Mouse (Mus musculus): Measurements from ENCODE around the gene Ubxn11. TPM values are rescaled to one million over a fixed set of nuclear protein-coding genes. Genes with fewer than 3 reads are reported as not detected.

Gene Ubxn11
- polyA plus RNA-seq, 2 experiments, result 1.4 to 2.0 TPM

DNA sequence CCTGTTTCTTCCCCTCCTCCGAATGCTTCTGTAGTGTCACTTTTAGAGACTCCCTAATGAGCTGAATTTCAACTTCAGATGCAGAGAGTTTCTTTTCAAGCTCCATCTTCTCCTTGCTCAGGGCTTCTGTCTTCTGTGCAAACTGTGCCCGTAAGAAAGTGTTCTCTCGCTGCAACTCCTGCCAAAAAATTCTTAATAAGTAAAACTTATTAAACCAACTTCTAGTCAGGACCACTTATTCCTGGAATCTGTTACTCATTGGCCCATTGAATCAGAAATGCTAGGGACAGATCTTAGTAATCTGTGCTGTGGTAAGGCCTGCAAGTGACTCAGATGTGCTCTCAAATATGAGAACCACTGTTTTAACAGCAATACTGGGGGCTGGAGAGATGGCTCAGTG, 49.7 kb downstream of the Ubxn11 start:
- no peak for DNase-seq (ENCODE audit: low read depth in 3 of 3, low spot score in 3 of 3)
- H3K4me2 ChIP-seq (ENCODE audit: low read depth), result no peak overlapping the region
- no peak overlapping the region for H3K27ac ChIP-seq
- peaks cover 31% of the 10 kb centered on the region for H3K36me3 ChIP-seq (replicated peaks; ENCODE audit: control insufficient read depth, insufficient read depth, low read depth)
- TF ChIP-seq CTCF (IDR thresholded peaks at IDR 0.05; ENCODE audit: low read depth) (no peak), EP300 (IDR thresholded peaks at IDR 0.05; ENCODE audit: low read depth) (no peak)
- H3K9ac ChIP-seq (replicated peaks), result no peak overlapping the region
- H3K4me3 ChIP-seq (ENCODE audit: insufficient read depth in 1 of 2, low read depth in 2 of 2, low read length in 2 of 2), result no peak overlapping the region
- no peak for ATAC-seq (ENCODE audit: insufficient read depth)
- H3K4me1 ChIP-seq (replicated peaks; ENCODE audit: control insufficient read depth in 2 of 2, insufficient read depth in 2 of 2, low read length in 1 of 2), result no peaks in the 10 kb centered on the region
- WGBS (ENCODE audit: insufficient replicate concordance), result 78% methylated on average over 3 of the region's 3 CpGs
- H3K9me3 ChIP-seq (ENCODE audit: control insufficient read depth, low read length), result no peaks in the 10 kb centered on the region
- no peaks in the 10 kb centered on the region for H3K27me3 ChIP-seq (ENCODE audit: control insufficient read depth, insufficient read depth, low read length)

- H3K4me3 ChIP-seq (ENCODE audit: insufficient read depth in 1 of 2, low read depth in 2 of 2, low read length in 2 of 2), result no peak overlapping the region
- no peak overlapping the region for H3K27ac ChIP-seq
- TF ChIP-seq CTCF (IDR thresholded peaks at IDR 0.05; ENCODE audit: low read depth), result no peak
- no peak for TF ChIP-seq EP300 (IDR thresholded peaks at IDR 0.05; ENCODE audit: low read depth)
- H3K4me1 ChIP-seq (replicated peaks; ENCODE audit: control insufficient read depth in 2 of 2, insufficient read depth in 2 of 2, low read length in 1 of 2), result no peaks in the 10 kb centered on the region
- H3K9ac ChIP-seq (replicated peaks), result no peak overlapping the region
- WGBS (ENCODE audit: insufficient replicate concordance), result 83% methylated on average over 3 of the region's 3 CpGs
- H3K4me2 ChIP-seq (ENCODE audit: low read depth), result no peak overlapping the region
- H3K9me3 ChIP-seq (ENCODE audit: control insufficient read depth, low read length), result no peaks in the 10 kb centered on the region
- peaks cover 26% of the 10 kb centered on the region for H3K36me3 ChIP-seq (replicated peaks; ENCODE audit: control insufficient read depth, insufficient read depth, low read depth)
- DNase-seq (ENCODE audit: low read depth in 3 of 3, low spot score in 3 of 3) (no peak), ATAC-seq (ENCODE audit: insufficient read depth) (no peak)
- no peaks in the 10 kb centered on the region for H3K27me3 ChIP-seq (ENCODE audit: control insufficient read depth, insufficient read depth, low read length)
Observed at GRCm38 (mm10) chr4:134153656-134154055, 51.3 kb downstream of the Ubxn11 start.

DNA sequence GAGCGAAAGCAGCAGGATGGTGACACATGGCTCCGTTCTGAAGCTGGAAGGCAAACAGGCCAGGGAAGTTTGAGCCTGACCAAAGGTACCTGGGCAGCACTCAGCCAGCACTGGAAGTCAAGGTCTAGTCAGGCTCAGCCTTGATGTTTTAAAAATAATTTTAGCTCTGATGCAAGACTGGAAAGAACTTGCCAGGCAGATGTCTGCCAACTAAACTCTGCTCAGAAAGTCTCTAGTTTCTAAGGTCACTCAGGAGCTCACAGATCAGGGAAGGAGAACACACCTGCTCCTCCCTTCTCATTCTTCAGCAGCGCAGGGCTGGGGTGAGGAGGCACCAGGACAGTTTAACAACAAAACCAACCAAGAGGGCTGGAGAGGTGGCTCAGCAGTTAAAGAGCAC, 52.0 kb downstream of the Ubxn11 start:
- no peak overlapping the region for H3K4me3 ChIP-seq (ENCODE audit: insufficient read depth in 1 of 2, low read depth in 2 of 2, low read length in 2 of 2)
- peaks cover 20% of the 10 kb centered on the region for H3K36me3 ChIP-seq (replicated peaks; ENCODE audit: control insufficient read depth, insufficient read depth, low read depth)
- no peak overlapping the region for H3K4me2 ChIP-seq (ENCODE audit: low read depth)
- H3K27ac ChIP-seq, result no peak overlapping the region
- WGBS (ENCODE audit: insufficient replicate concordance), result 85% methylated on average over 3 of the region's 3 CpGs
- H3K4me1 ChIP-seq (replicated peaks; ENCODE audit: control insufficient read depth in 2 of 2, insufficient read depth in 2 of 2, low read length in 1 of 2), result 0 out of 4 replicates have a peak, but pooled peaks cover 0 to 3% of the 10 kb centered on the region in 2 experiments
- H3K27me3 ChIP-seq (ENCODE audit: control insufficient read depth, insufficient read depth, low read length), result no peaks in the 10 kb centered on the region
- no peak for DNase-seq (ENCODE audit: low read depth in 3 of 3, low spot score in 3 of 3)
- H3K9ac ChIP-seq (replicated peaks), result no peak overlapping the region
- no peaks in the 10 kb centered on the region for H3K9me3 ChIP-seq (ENCODE audit: control insufficient read depth, low read length)
- no peak for ATAC-seq (ENCODE audit: insufficient read depth)
- TF ChIP-seq EP300 (IDR thresholded peaks at IDR 0.05; ENCODE audit: low read depth), result no peak

- no peak overlapping the region for H3K27ac ChIP-seq
- DNase-seq (ENCODE audit: low read depth in 3 of 3, low spot score in 3 of 3) (no peak), ATAC-seq (ENCODE audit: insufficient read depth) (no peak)
- H3K4me2 ChIP-seq (ENCODE audit: low read depth), result no peak overlapping the region
- H3K4me1 ChIP-seq (replicated peaks; ENCODE audit: control insufficient read depth in 2 of 2, insufficient read depth in 2 of 2, low read length in 1 of 2), result 0 out of 4 replicates have a peak, but pooled peaks cover 0 to 3% of the 10 kb centered on the region in 2 experiments
- no peak overlapping the region for H3K9ac ChIP-seq (replicated peaks)
- no peaks in the 10 kb centered on the region for H3K9me3 ChIP-seq (ENCODE audit: control insufficient read depth, low read length)
- TF ChIP-seq EP300 (IDR thresholded peaks at IDR 0.05; ENCODE audit: low read depth), result no peak
- no peak for TF ChIP-seq CTCF (IDR thresholded peaks at IDR 0.05; ENCODE audit: low read depth)
- H3K36me3 ChIP-seq (replicated peaks; ENCODE audit: control insufficient read depth, insufficient read depth, low read depth), result peaks cover 15% of the 10 kb centered on the region
- 82% methylated on average over 6 of the region's 6 CpGs for WGBS (ENCODE audit: insufficient replicate concordance)
- no peaks in the 10 kb centered on the region for H3K27me3 ChIP-seq (ENCODE audit: control insufficient read depth, insufficient read depth, low read length)
- H3K4me3 ChIP-seq (ENCODE audit: insufficient read depth in 1 of 2, low read depth in 2 of 2, low read length in 2 of 2), result no peak overlapping the region
Observed at GRCm38 (mm10) chr4:134155531-134155930, 53.2 kb downstream of the Ubxn11 start.

- 85% methylated on average over 10 of the region's 10 CpGs for WGBS (ENCODE audit: insufficient replicate concordance)
- Histone ChIP-seq H3K9ac (replicated peaks) (no peak overlapping the region), H3K4me2 (ENCODE audit: low read depth) (no peak overlapping the region), H3K4me1 (replicated peaks; ENCODE audit: control insufficient read depth in 2 of 2, insufficient read depth in 2 of 2, low read length in 1 of 2) (0 out of 4 replicates have a peak, but pooled peaks cover 0 to 3% of the 10 kb centered on the region in 2 experiments), H3K9me3 (ENCODE audit: control insufficient read depth, low read length) (no peaks in the 10 kb centered on the region), H3K36me3 (replicated peaks; ENCODE audit: control insufficient read depth, insufficient read depth, low read depth) (peaks cover 15% of the 10 kb centered on the region), H3K4me3 (ENCODE audit: insufficient read depth in 1 of 2, low read depth in 2 of 2, low read length in 2 of 2) (no peak overlapping the region), H3K27ac (no peak overlapping the region), H3K27me3 (ENCODE audit: control insufficient read depth, insufficient read depth, low read length) (no peaks in the 10 kb centered on the region)
- ATAC-seq (ENCODE audit: insufficient read depth) (no peak), DNase-seq (ENCODE audit: low read depth in 3 of 3, low spot score in 3 of 3) (no peak)
- TF ChIP-seq CTCF (IDR thresholded peaks at IDR 0.05; ENCODE audit: low read depth) (no peak), EP300 (IDR thresholded peaks at IDR 0.05; ENCODE audit: low read depth) (no peak)
Observed at GRCm38 (mm10) chr4:134155961-134156465, 53.6 kb downstream of the Ubxn11 start.
